Mouse (Mus musculus): ENCODE measurements around the gene Tulp1.
"Not testable (repeated sequence)": the region's sequence is repeated elsewhere in the genome, so short reads cannot be mapped to it uniquely, and the experiment has no call there.

Gene Tulp1

DNA sequence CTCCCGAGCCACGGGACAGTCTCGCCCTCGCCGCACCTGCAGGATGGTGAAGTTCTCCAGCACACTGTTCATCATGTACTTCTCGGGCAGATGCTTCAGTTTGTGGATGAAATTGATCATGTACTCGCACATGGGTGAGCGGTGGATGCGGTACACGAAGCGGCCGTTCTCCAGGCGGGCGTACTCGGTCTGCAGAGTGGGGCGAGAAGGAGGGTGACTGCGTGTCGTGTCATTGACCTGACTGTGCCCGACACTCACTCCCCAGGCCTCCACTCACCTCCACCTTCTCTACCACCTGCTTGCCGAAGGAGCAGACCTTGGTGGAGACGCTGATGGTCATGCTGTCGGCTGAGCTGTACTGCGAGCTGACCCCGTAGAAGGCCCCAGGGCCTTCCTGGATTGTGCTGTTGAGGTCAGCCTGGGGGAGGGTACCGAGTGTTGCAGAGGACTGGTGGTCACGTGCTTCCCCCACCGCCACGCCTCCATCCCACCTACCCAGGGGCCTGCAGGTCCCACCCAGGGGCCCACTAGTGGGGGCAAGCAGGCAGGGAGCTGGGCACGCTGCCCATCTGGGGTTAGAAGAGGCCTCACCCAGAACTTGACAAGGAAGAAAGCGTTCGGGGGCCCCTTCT, 32.0 kb downstream of the Tulp1 start:
- DNase-seq = no peak

DNA sequence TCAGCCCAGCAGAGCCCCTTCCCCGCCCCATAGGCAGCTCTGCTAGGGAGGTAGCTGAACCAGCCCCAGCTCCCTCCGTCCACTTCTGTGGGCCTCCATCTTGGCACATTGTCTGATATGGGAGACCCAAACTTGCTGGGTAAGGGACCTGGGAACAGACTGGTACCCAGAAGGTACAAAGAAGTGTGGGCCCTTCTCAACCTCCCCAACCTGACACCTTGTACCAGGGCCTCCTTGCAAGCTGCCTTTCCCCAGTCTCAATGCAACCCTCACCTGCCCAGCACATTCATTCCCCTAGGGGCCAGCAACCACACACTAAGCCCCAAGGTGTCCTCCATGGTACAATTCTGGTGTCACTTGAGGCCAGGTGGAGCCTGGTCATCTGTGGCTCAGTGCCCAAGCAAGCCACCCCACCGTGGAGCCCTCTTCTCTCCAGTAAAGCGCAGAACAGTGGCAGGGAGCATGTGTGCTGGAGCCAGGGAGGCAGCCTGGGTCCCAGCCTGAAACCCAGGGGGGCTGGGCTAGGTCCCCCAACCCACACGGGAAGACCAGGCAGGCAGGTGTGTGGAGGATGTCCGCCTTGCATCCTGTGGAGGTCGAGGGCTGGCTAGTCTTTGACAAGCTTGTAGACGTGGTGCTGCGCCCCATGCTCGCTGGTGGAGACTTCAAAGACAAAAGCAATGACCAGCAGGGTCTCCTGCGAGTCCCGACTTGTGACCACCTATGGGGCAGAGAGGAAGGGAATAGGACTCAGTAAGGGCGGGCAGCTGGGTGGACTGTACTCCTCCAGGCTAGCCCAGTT, 32.7 kb downstream of the Tulp1 start:
- no peak for DNase-seq

GRCm38 (mm10) chr17:28331241-28332112, 33.5 kb downstream of the Tulp1 start:
- no peak for DNase-seq

DNA sequence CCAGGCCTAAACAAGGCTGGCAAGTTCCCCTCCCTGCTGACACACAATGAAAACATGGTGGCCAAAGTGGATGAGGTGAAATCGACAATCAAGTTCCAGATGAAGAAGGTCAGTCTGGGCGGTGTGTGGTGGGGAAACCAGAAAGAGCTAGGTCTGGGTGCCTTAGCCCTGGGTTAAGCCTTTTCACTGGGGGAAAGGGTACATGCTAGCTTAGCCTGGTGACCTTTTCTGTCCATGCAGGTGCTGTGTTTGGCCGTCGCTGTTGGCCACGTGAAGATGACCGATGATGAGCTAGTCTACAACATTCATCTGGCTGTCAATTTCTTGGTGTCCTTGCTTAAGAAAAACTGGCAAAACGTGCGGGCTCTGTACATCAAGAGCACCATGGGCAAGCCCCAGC, 34.4 kb downstream of the Tulp1 start:
- not testable (repeated sequence) for DNase-seq

- no peak for DNase-seq
Measured at GRCm38 (mm10) chr17:28330232-28330546, 34.8 kb downstream of the Tulp1 start.

DNA sequence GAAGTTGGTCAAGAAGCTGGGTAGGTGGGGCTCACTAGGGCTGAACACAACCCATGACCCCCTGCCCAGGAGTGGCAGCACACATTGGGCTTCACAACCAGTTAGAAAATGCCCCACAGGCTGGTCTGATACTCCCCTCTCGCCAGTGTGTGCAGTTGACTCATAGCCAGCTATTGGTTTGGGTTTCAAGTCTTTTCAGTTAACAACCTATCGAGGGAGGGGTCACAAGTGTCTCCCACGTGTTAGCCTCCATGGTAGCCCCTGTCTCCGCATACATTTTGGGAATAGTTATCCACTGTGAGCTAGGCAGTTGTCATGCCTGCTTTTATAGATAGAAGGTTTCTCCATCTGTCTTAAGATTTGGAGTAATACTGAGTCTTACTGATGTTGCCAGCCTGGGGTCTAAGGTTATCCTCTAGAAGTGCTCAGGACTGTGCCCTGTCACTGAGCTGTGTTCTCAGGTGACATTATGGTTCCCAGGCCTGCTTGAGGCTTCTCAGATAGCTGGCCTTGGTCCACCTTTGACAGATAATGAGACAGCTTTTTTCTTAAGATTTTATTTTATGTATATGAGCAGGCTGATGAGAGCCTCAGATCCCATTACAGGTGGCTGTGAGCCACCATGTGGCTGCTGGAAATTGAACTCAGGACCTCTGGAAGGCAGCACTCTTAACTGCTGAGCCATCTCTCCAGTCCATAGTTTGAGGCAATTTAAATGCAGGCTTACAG, 35.4 kb downstream of the Tulp1 start:
- no peak for DNase-seq

- DNase-seq = no peak
Measured at GRCm38 (mm10) chr17:28328946-28329345, 36.1 kb downstream of the Tulp1 start.

DNA sequence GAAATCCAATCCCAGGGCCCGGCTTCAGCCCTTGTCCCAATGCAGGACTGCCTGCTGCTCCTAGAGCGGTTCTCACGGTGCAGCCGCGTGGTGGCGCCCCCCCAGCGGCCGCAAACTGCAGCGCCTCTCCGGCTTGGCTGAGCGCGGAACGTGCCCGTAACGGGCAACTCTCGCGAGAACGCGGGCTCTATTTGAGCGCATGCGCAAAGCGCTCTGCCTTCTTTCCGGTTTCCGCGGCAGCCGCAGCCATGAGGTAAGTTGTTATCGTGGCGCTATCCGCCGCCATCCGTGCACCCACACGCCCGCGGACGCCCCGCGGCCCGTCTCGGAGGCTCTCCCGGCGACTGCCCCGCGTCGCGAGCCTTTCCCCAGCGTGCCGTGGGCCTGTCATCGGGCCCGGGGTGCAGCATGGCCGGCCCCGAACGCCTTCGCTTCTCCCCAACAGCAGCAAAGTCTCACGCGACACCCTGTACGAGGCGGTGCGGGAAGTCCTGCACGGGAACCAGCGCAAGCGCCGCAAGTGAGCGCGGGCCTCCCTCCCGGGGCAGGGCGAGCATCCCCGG, 36.6 kb downstream of the Tulp1 start, which contains the start of gene Rpl10a:
Gene Rpl10a (plus strand): TSS at position 106 of the 563 bp plus-strand sequence.
- DNase-seq = peak; percentile 98

DNA sequence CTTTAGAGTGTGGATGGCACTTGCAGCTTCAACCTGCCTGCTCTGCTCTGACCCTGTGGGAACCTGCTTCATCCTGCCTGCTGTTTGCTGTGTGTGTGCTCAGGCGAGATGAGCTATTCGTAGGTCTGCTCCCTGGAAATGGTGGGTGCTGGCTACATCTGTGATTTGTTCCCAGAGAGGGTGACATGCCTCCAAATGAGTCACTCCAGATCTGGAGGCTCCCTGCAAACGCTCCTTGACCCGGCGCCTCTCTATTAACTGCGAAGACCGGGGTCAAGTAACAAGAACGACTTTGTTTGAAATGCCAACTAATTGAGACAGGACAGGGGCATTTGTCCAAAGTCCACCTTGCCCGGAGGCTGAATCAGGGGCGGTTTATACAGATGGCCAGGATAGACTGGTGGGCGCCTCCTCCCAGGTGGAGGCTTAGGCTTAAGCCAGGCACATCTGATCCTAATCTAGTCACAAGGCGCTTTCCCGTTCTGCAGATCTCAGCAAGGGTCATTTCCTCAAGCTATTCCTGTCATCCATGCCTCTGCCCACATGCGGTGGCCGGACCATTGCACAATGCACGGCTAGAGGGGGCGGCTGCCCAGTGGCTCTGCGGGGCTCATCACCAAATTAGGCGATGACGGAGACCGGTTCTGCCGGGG, 37.2 kb downstream of the Tulp1 start:
- no peak for DNase-seq

- DNase-seq = no peak
Measured at GRCm38 (mm10) chr17:28326951-28327350, 38.1 kb downstream of the Tulp1 start.

GRCm38 (mm10) chr17:28325751-28326150, 39.3 kb downstream of the Tulp1 start:
- no peak for DNase-seq

- not testable (repeated sequence) for DNase-seq
Measured at GRCm38 (mm10) chr17:28324416-28324815, 40.6 kb downstream of the Tulp1 start.

- no peak for DNase-seq
Measured at GRCm38 (mm10) chr17:28323786-28324185, 41.2 kb downstream of the Tulp1 start.

GRCm38 (mm10) chr17:28321700-28322099, 43.3 kb downstream of the Tulp1 start:
- DNase-seq = no peak

GRCm38 (mm10) chr17:28317725-28318124, 47.3 kb downstream of the Tulp1 start:
- no peak for DNase-seq

GRCm38 (mm10) chr17:28317091-28317490, 47.9 kb downstream of the Tulp1 start:
- no peak for DNase-seq

GRCm38 (mm10) chr17:28316476-28316875, 48.5 kb downstream of the Tulp1 start:
- no peak for DNase-seq

GRCm38 (mm10) chr17:28315611-28316160, 49.3 kb downstream of the Tulp1 start:
- DNase-seq = no peak

GRCm38 (mm10) chr17:28313880-28314225, 51.2 kb downstream of the Tulp1 start:
- DNase-seq = no peak

- DNase-seq = peak; percentile 94
Measured at GRCm38 (mm10) chr17:28313212-28313879, 51.7 kb downstream of the Tulp1 start, which contains the start of gene Fance. TSS of gene Fance (plus strand) at chr17:28313519.

Data from thymus, postnatal 25 days (tissue).